Mouse (Mus musculus) embryonic facial prominence, embryonic 10.5 days (tissue): ENCODE results near the gene Tenm3. TPM values are rescaled to one million over a fixed set of nuclear protein-coding genes. Genes with fewer than 3 reads are reported as not detected.

Experiments used
- DNase-seq: peaks from one replicate; pipeline ENCODE4 v3.0.0-alpha.2; 2017; ENCODE audit warnings: low spot score
- H3K27ac ChIP-seq: fragments of 300-500 bp; sonication (generic); replicated peaks from 2 replicates; pipeline ENCODE4 v1.5.1; 2016; ENCODE audit warnings: mild to moderate bottlenecking
- H3K27me3 ChIP-seq: fragments of 300-500 bp; sonication (generic); replicated peaks from 2 replicates; pipeline ENCODE4 v1.6.1; 2016; ENCODE audit warnings: low read depth, mild to moderate bottlenecking; ENCODE audit not compliant: poor library complexity, severe bottlenecking
- H3K36me3 ChIP-seq: fragments of 300-500 bp; sonication (generic); replicated peaks from 2 replicates; pipeline ENCODE4 v1.6.1; 2016; ENCODE audit warnings: mild to moderate bottlenecking, moderate library complexity
- H3K4me1 ChIP-seq: fragments of 300-500 bp; sonication (generic); 2 replicates; pipeline ENCODE4 v1.6.1; 2016
- H3K4me3 ChIP-seq: fragments of 300-500 bp; sonication (generic); 2 replicates; pipeline ENCODE4 v1.5.1; 2016; ENCODE audit warnings: mild to moderate bottlenecking, moderate library complexity
- H3K9me3 ChIP-seq: fragments of 300-500 bp; sonication (generic); 2 replicates; pipeline ENCODE4 v1.6.1; 2016; ENCODE audit warnings: mild to moderate bottlenecking
- WGBS: fragments of 180-500 bp; shearing (Covaris S2); methylation state at CpG from one replicate; pipeline ENCODE4 v1.1.7; 2016; 5-methylcytosine and 5-hydroxymethylcytosine counted together
- polyA plus RNA-seq: library from polyadenylated mRNA; unstranded; fragments of >200 nt; fragmentation: Nextera tagmentation; extraction: Ambion mirVana; gene quantifications from 2 replicates; pipeline ENCODE4 v1.2.1, GENCODE M21; 2016

Tenm3 gene
- polyA plus RNA-seq, 1 experiment from 2014 or later: 44.0 TPM

- Histone ChIP-seq H3K9me3 (no peaks in the 10 kb centered on the region), H3K27me3 (no peaks in the 10 kb centered on the region), H3K4me3 (no peak overlapping the region), H3K36me3 (no peaks in the 10 kb centered on the region), H3K27ac (0 out of 2 replicates have a peak overlapping the region, but pooled peaks have one; percentile 16), H3K4me1 (peaks cover 51% of the 10 kb centered on the region)
- WGBS: 84% methylated on average over 5 of the region's 5 CpGs
- DNase-seq: no peak
Observed at GRCm38 (mm10) chr8:48797955-48798359, 45.8 kb downstream of the Tenm3 start.

- peak; percentile 32 for DNase-seq
- H3K27me3 ChIP-seq: no peaks in the 10 kb centered on the region
- H3K4me1 ChIP-seq: peaks cover 35% of the 10 kb centered on the region
- no peaks in the 10 kb centered on the region for H3K36me3 ChIP-seq
- no peaks in the 10 kb centered on the region for H3K9me3 ChIP-seq
- WGBS: 38% methylated on average over 7 of the region's 7 CpGs
- H3K27ac ChIP-seq: no peak overlapping the region
- no peak overlapping the region for H3K4me3 ChIP-seq
Observed at GRCm38 (mm10) chr8:48794285-48794684, 49.5 kb downstream of the Tenm3 start.

GRCm38 (mm10) chr8:48793729-48794128, 50.0 kb downstream of the Tenm3 start:
- H3K36me3 ChIP-seq: no peaks in the 10 kb centered on the region
- peak overlapping the region; percentile 35; the same call in 1 of the 2 replicates for H3K27ac ChIP-seq
- no peak for DNase-seq
- 63% methylated on average over 8 of the region's 8 CpGs for WGBS
- H3K27me3 ChIP-seq: no peaks in the 10 kb centered on the region
- no peak overlapping the region for H3K4me3 ChIP-seq
- H3K4me1 ChIP-seq: peaks cover 35% of the 10 kb centered on the region
- H3K9me3 ChIP-seq: no peaks in the 10 kb centered on the region

- peaks cover 27% of the 10 kb centered on the region for H3K4me1 ChIP-seq
- 80% methylated on average over 10 of the region's 10 CpGs for WGBS
- no peaks in the 10 kb centered on the region for H3K9me3 ChIP-seq
- no peak overlapping the region for H3K27ac ChIP-seq
- H3K27me3 ChIP-seq: no peaks in the 10 kb centered on the region
- DNase-seq: no peak
- H3K36me3 ChIP-seq: no peaks in the 10 kb centered on the region
- no peak overlapping the region for H3K4me3 ChIP-seq
Observed at GRCm38 (mm10) chr8:48792587-48793326, 51.0 kb downstream of the Tenm3 start.

GRCm38 (mm10) chr8:48783308-48783707, 60.4 kb downstream of the Tenm3 start:
- Histone ChIP-seq H3K4me1 (peaks cover 22% of the 10 kb centered on the region), H3K36me3 (peaks cover 8% of the 10 kb centered on the region), H3K27ac (no peak overlapping the region), H3K4me3 (no peak overlapping the region), H3K27me3 (no peaks in the 10 kb centered on the region), H3K9me3 (no peaks in the 10 kb centered on the region)
- WGBS: 93% methylated on average over 9 of the region's 9 CpGs
- DNase-seq: no peak

- H3K4me1 ChIP-seq: peaks cover 35% of the 10 kb centered on the region
- no peak overlapping the region for H3K27ac ChIP-seq
- no peak for DNase-seq
- H3K36me3 ChIP-seq: peaks cover 7% of the 10 kb centered on the region
- 83% methylated on average over 6 of the region's 6 CpGs for WGBS
- no peaks in the 10 kb centered on the region; the same call in 1 of the 2 replicates for H3K27me3 ChIP-seq
- H3K9me3 ChIP-seq: no peaks in the 10 kb centered on the region
- no peak overlapping the region for H3K4me3 ChIP-seq
Observed at GRCm38 (mm10) chr8:48780628-48781027, 63.1 kb downstream of the Tenm3 start.

GRCm38 (mm10) chr8:48779194-48779593, 64.6 kb downstream of the Tenm3 start:
- H3K27me3 ChIP-seq: no peaks in the 10 kb centered on the region; the same call in 1 of the 2 replicates

GRCm38 (mm10) chr8:48776081-48776480, 67.7 kb downstream of the Tenm3 start:
- no peaks in the 10 kb centered on the region for H3K9me3 ChIP-seq
- peak overlapping the region; percentile 73 for H3K27ac ChIP-seq
- peaks cover 34% of the 10 kb centered on the region for H3K4me1 ChIP-seq
- H3K4me3 ChIP-seq: peak overlapping the region; percentile 19; the same call in 1 of the 2 replicates
- H3K27me3 ChIP-seq: no peaks in the 10 kb centered on the region; the same call in 1 of the 2 replicates
- peak; percentile 44 for DNase-seq
- no peaks in the 10 kb centered on the region for H3K36me3 ChIP-seq
- 37% methylated on average over 9 of the region's 9 CpGs for WGBS

More at GRCm38 (mm10) chr8:48779194-48779593, 64.6 kb downstream of the Tenm3 start:
- H3K27ac ChIP-seq: no peak overlapping the region
- 77% methylated on average over 4 of the region's 4 CpGs for WGBS
- H3K9me3 ChIP-seq: no peaks in the 10 kb centered on the region
- peaks cover 46% of the 10 kb centered on the region for H3K4me1 ChIP-seq
- no peak overlapping the region for H3K4me3 ChIP-seq
- no peak for DNase-seq
- H3K36me3 ChIP-seq: no peaks in the 10 kb centered on the region

GRCm38 (mm10) chr8:48775531-48776037, 68.2 kb downstream of the Tenm3 start:
- H3K27ac ChIP-seq: peak overlapping the region; percentile 73
- no peaks in the 10 kb centered on the region; the same call in 1 of the 2 replicates for H3K27me3 ChIP-seq
- no peaks in the 10 kb centered on the region for H3K36me3 ChIP-seq
- 0 out of 2 replicates have a peak, but pooled peaks cover 4% of the 10 kb centered on the region for H3K9me3 ChIP-seq
- H3K4me3 ChIP-seq: peak overlapping the region; percentile 19
- peak; percentile 67 for DNase-seq
- peaks cover 31% of the 10 kb centered on the region for H3K4me1 ChIP-seq
- 6% methylated on average over 9 of the region's 9 CpGs for WGBS

- no peak overlapping the region for H3K27ac ChIP-seq
- H3K4me1 ChIP-seq: peaks cover 31% of the 10 kb centered on the region
- 0 out of 2 replicates have a peak, but pooled peaks cover 5% of the 10 kb centered on the region for H3K9me3 ChIP-seq
- no peaks in the 10 kb centered on the region; the same call in 1 of the 2 replicates for H3K27me3 ChIP-seq
- WGBS: 28% methylated on average over 4 of the region's 4 CpGs
- no peak overlapping the region for H3K4me3 ChIP-seq
- no peaks in the 10 kb centered on the region for H3K36me3 ChIP-seq
- no peak for DNase-seq
Observed at GRCm38 (mm10) chr8:48774837-48775236, 68.9 kb downstream of the Tenm3 start.

- H3K36me3 ChIP-seq: 0 out of 2 replicates have a peak, but pooled peaks cover 7% of the 10 kb centered on the region
- no peak for DNase-seq
- H3K27me3 ChIP-seq: no peaks in the 10 kb centered on the region
- WGBS: 82% methylated on average over 16 of the region's 16 CpGs
- peaks cover 28% of the 10 kb centered on the region for H3K4me1 ChIP-seq
- no peak overlapping the region for H3K4me3 ChIP-seq
- no peak overlapping the region for H3K27ac ChIP-seq
- H3K9me3 ChIP-seq: 0 out of 2 replicates have a peak, but pooled peaks cover 5% of the 10 kb centered on the region
Observed at GRCm38 (mm10) chr8:48766545-48767234, 77.1 kb downstream of the Tenm3 start.

GRCm38 (mm10) chr8:48765212-48765611, 78.5 kb downstream of the Tenm3 start:
- Histone ChIP-seq H3K27ac (no peak overlapping the region), H3K4me3 (no peak overlapping the region), H3K4me1 (peaks cover 28% of the 10 kb centered on the region), H3K9me3 (no peaks in the 10 kb centered on the region), H3K27me3 (no peaks in the 10 kb centered on the region), H3K36me3 (0 out of 2 replicates have a peak, but pooled peaks cover 7% of the 10 kb centered on the region)
- WGBS: 44% methylated on average over 6 of the region's 6 CpGs
- DNase-seq: no peak
